Mouse (Mus musculus): ENCODE measurements around the gene Tpcn2. TPM values are rescaled to one million over a fixed set of nuclear protein-coding genes. Genes with fewer than 3 reads are reported as not detected.

Tpcn2 gene
- total and polyA plus RNA-seq, 2 experiments, result 1.9 to 5.0 TPM

GRCm38 (mm10) chr7:145239145-145239544, 44.7 kb downstream of the Tpcn2 start:
- Histone ChIP-seq H3K27me3 (ENCODE audit: control insufficient read depth, insufficient read depth, low read length) (no peaks in the 10 kb centered on the region), H3K36me3 (ENCODE audit: control insufficient read depth, insufficient read depth, low read length) (no peaks in the 10 kb centered on the region), H3K4me3 (ENCODE audit: insufficient read depth, low read depth, low read length) (no peak overlapping the region), H3K9ac (ENCODE audit: low read depth, low read length) (no peak overlapping the region), H3K79me2 (ENCODE audit: control insufficient read depth, insufficient read depth, low read length) (no peaks in the 10 kb centered on the region), H3K4me1 (ENCODE audit: control insufficient read depth, insufficient read depth, low read length) (no peaks in the 10 kb centered on the region), H3K27ac (replicated peaks; ENCODE audit: insufficient read depth, low read depth, low read length) (no peak overlapping the region)
- 20% methylated on average over 6 of the region's 6 CpGs for WGBS
- TF ChIP-seq CTCF (IDR thresholded peaks at IDR 0.05; ENCODE audit: low read depth, low read length), result no peak
- TF ChIP-seq POLR2A (IDR thresholded peaks at IDR 0.05; ENCODE audit: extremely low read depth, insufficient read depth, low read length), result no peak
- peak; percentile 58 for DNase-seq (ENCODE audit: extremely low read depth, low read depth, low spot score)

GRCm38 (mm10) chr7:145234841-145235790, 48.7 kb downstream of the Tpcn2 start:
- DNase-seq (ENCODE audit: extremely low read depth, low read depth, low spot score), result no peak
- Histone ChIP-seq H3K79me2 (ENCODE audit: control insufficient read depth, insufficient read depth, low read length) (no peaks in the 10 kb centered on the region), H3K27me3 (ENCODE audit: control insufficient read depth, insufficient read depth, low read length) (no peaks in the 10 kb centered on the region), H3K27ac (replicated peaks; ENCODE audit: insufficient read depth, low read depth, low read length) (no peak overlapping the region), H3K4me3 (ENCODE audit: insufficient read depth, low read depth, low read length) (no peak overlapping the region), H3K9ac (ENCODE audit: low read depth, low read length) (no peak overlapping the region), H3K4me1 (ENCODE audit: control insufficient read depth, insufficient read depth, low read length) (no peaks in the 10 kb centered on the region), H3K36me3 (ENCODE audit: control insufficient read depth, insufficient read depth, low read length) (no peaks in the 10 kb centered on the region)
- WGBS, result 61% methylated on average over 10 of the region's 10 CpGs
- TF ChIP-seq CTCF (IDR thresholded peaks at IDR 0.05; ENCODE audit: low read depth, low read length) (no peak), POLR2A (IDR thresholded peaks at IDR 0.05; ENCODE audit: extremely low read depth, insufficient read depth, low read length) (no peak)

- no peak overlapping the region for H3K27ac ChIP-seq (replicated peaks; ENCODE audit: insufficient read depth, low read depth, low read length)
- DNase-seq (ENCODE audit: extremely low read depth, low read depth, low spot score), result peak; percentile 62
Observed at GRCm38 (mm10) chr7:145231659-145232058, 52.2 kb downstream of the Tpcn2 start.

GRCm38 (mm10) chr7:145226641-145227040, 57.2 kb downstream of the Tpcn2 start:
- no peak for DNase-seq (ENCODE audit: extremely low read depth, low read depth, low spot score)
- Histone ChIP-seq H3K36me3 (ENCODE audit: control insufficient read depth, insufficient read depth, low read length) (no peaks in the 10 kb centered on the region), H3K4me3 (ENCODE audit: insufficient read depth, low read depth, low read length) (no peak overlapping the region), H3K27ac (replicated peaks; ENCODE audit: insufficient read depth, low read depth, low read length) (no peak overlapping the region), H3K27me3 (ENCODE audit: control insufficient read depth, insufficient read depth, low read length) (no peaks in the 10 kb centered on the region), H3K4me1 (ENCODE audit: control insufficient read depth, insufficient read depth, low read length) (no peaks in the 10 kb centered on the region), H3K79me2 (ENCODE audit: control insufficient read depth, insufficient read depth, low read length) (no peaks in the 10 kb centered on the region), H3K9ac (ENCODE audit: low read depth, low read length) (no peak overlapping the region)
- 94% methylated on average over 6 of the region's 6 CpGs for WGBS
- TF ChIP-seq CTCF (IDR thresholded peaks at IDR 0.05; ENCODE audit: low read depth, low read length), result no peak
- no peak for TF ChIP-seq POLR2A (IDR thresholded peaks at IDR 0.05; ENCODE audit: extremely low read depth, insufficient read depth, low read length)

More at GRCm38 (mm10) chr7:145231659-145232058, 52.2 kb downstream of the Tpcn2 start:
- Histone ChIP-seq H3K4me1 (ENCODE audit: control insufficient read depth, insufficient read depth, low read length) (no peaks in the 10 kb centered on the region), H3K79me2 (ENCODE audit: control insufficient read depth, insufficient read depth, low read length) (no peaks in the 10 kb centered on the region), H3K27me3 (ENCODE audit: control insufficient read depth, insufficient read depth, low read length) (no peaks in the 10 kb centered on the region), H3K4me3 (ENCODE audit: insufficient read depth, low read depth, low read length) (no peak overlapping the region), H3K36me3 (ENCODE audit: control insufficient read depth, insufficient read depth, low read length) (no peaks in the 10 kb centered on the region), H3K9ac (ENCODE audit: low read depth, low read length) (no peak overlapping the region)
- 48% methylated on average over 9 of the region's 9 CpGs for WGBS
- TF ChIP-seq CTCF (IDR thresholded peaks at IDR 0.05; ENCODE audit: low read depth, low read length) (no peak), POLR2A (IDR thresholded peaks at IDR 0.05; ENCODE audit: extremely low read depth, insufficient read depth, low read length) (no peak)

GRCm38 (mm10) chr7:145225626-145226025, 58.2 kb downstream of the Tpcn2 start:
- 81% methylated on average over 6 of the region's 6 CpGs for WGBS
- TF ChIP-seq CTCF (IDR thresholded peaks at IDR 0.05; ENCODE audit: low read depth, low read length) (no peak), POLR2A (IDR thresholded peaks at IDR 0.05; ENCODE audit: extremely low read depth, insufficient read depth, low read length) (no peak)

More at GRCm38 (mm10) chr7:145225626-145226025, 58.2 kb downstream of the Tpcn2 start:
- Histone ChIP-seq H3K4me3 (ENCODE audit: insufficient read depth, low read depth, low read length) (no peak overlapping the region), H3K9ac (ENCODE audit: low read depth, low read length) (no peak overlapping the region), H3K36me3 (ENCODE audit: control insufficient read depth, insufficient read depth, low read length) (no peaks in the 10 kb centered on the region), H3K79me2 (ENCODE audit: control insufficient read depth, insufficient read depth, low read length) (no peaks in the 10 kb centered on the region), H3K27ac (replicated peaks; ENCODE audit: insufficient read depth, low read depth, low read length) (no peak overlapping the region), H3K27me3 (ENCODE audit: control insufficient read depth, insufficient read depth, low read length) (no peaks in the 10 kb centered on the region), H3K4me1 (ENCODE audit: control insufficient read depth, insufficient read depth, low read length) (no peaks in the 10 kb centered on the region)
- no peak for DNase-seq (ENCODE audit: extremely low read depth, low read depth, low spot score)
